Mouse (Mus musculus) erythroblast, embryonic 14.5 days (primary cell): ENCODE measurements around the gene Epb41l2.

Experiments used
- GATA1 ChIP-seq: IDR thresholded peaks from 2 replicates; pipeline ENCODE4 v1.6.1; 2012; ENCODE audit warnings: low read length, inconsistent platforms, mixed read lengths
- TAL1 ChIP-seq: IDR thresholded peaks from 3 replicates; pipeline ENCODE4 v1.6.1; 2012; ENCODE audit warnings: low read length, inconsistent platforms, mixed read lengths

DNA sequence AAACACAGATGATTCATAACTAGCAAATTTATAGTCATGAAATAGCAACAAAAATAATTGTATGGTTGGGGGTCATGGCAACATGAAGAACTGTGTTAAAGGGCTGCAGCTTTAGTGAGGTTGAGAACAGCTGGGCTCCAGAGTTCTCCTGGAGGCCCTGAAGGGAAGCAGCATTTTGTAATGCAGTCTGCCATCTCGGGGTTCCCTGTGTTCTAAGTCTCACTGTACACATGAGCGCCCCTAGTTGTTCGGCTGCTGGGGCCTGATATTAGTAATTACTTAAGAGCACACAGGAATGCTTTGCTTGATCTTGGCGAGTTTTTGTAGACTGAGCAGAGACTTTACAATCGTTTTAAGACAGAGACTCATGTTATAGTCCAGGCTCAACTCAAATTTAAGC is 174.9 kb downstream of the Epb41l2 start:
- TF ChIP-seq TAL1 (no peak), GATA1 (no peak)
